Mouse (Mus musculus): ENCODE results near the gene Polg2.
"Not testable (repeated sequence)": the region's sequence is repeated elsewhere in the genome, so short reads cannot be mapped to it uniquely, and the experiment has no call there.

Polg2 gene

DNA sequence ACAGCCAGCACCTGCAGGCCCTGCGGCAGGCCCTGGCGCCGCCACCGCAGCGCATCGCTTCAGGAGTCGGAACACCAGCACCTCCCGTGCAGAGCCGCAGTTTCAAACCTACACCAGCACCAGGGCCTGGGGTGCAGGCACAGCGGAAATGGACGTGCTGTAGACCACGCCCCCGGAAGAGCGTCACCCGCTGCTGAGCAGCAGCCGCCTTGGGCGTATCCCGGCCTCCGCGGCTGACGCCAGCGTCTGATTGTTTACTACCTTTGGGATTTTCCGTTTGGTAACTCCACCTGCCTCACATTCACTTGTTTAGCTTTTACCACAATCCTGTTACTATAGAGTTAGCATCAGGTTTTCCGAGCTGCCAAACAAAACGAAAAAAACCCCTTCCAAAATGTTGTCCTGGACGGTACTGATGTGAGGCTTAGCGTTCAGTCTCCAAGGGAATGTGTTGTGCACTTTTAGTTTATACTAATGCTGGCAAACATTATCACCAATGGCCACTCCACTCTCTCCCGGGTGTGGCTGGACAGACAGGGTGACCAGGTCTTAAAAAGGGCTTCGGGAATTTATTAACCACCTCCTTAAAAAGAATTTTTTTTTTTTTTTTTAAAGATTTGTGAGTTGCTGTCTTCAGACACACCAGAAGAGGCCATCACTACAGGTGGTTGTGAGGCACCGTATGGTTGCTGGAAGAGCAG is at the start of gene Polg2:
TSS of gene Polg2 (minus strand) at position 150 of the 701 bp plus-strand sequence.
- peak; percentile 86 to 88 for DNase-seq (ENCODE audit: low spot score in 2 of 2)

DNA sequence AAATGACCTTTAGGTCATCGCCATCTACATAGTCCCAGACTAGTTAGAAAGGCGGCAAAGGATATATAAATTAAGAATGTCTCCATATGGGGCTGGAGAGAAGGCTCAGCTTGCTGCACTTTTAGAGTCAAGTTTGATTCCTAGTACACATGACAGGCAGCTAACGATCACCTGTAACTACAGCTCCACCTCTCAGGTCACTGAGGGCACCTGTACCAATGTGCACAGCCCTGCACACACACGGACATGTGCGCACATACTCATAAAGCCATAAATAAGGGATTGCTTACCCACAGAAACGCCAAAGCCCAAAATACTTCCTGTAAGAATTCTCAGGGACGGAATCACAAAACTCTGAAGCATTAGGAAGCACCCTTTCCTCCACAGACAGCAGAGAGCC is 48.7 kb upstream of the Polg2 start:
- DNase-seq (ENCODE audit: low spot score in 2 of 2): no peak

DNA sequence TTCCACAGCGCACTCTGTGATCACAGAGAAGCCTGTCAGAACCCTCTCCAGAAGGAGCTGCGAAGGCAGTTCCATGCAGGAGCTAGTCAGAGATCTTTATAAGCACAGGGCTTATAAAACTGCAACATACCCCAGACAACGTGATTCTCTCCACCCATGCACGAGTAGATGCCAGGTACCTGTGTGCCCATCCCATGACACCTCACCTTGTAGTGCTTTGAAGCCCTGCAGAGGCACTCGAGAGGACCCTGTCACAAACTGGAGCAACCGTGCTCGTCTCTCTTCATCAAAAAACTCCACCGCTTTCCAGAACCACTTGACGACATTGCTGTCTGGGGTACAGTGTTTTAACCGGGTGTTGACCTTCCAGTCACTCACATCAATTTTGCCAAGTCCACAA is 45.1 kb upstream of the Polg2 start:
- no peak for DNase-seq (ENCODE audit: low spot score in 2 of 2)

DNA sequence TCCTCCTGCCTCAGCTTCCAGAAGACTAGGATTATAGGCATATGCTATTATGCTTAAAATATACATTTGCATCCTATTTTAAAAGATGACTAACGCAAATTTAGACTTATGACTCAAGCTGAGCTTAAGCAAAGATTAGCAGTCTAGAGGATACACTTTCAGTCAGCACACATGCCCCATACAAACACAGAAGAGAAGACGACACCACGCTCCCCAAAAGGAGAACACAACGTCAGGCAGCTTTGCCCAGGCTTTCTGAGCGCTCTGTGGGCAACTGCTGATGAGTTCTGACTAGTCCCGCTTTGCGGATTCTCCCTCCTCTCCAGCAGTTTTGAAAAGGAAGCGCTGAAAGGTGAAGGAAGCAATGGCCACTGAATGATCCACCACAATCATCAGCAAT is 44.4 kb upstream of the Polg2 start:
- DNase-seq (ENCODE audit: low spot score in 2 of 2): no peak

DNA sequence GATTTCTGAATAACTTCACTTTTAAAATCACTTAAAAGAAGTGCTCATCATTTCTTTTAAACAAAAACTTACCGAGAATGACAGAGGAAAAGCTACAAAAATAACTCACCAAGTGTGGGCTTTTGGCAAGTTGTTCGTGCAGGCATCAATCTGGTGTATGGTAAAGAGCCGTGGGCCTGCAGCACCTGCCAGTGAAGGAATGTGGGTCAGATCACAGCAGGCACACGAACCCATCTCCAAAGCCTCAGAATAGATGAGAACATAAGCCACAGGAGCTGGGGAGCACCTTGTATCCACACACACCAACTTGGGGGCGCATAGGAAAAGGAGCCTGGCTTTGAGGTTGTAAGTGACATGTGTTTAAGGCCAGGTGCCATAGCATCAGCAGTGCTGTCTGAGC is 43.6 kb upstream of the Polg2 start:
- DNase-seq (ENCODE audit: low spot score in 2 of 2): no peak

DNA sequence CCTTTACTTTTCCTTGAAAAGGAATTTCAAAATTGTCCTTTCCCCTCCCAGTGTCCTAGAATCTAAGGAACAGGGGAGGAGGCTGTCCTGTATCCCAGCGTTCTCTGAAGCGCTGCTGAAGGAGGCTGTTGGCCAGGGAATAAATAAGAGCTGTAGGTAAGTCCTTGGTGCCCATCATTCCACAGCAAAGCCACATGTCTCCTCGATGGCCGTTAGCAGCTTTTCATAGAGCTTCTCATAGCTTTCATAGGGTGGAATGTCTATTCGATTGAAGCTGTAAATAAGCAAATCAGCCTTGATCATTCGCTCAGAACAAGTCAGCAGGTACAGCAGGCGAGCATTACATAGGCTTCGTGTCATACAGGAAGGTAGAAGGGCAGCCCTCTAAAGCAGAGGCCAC is 43.2 kb upstream of the Polg2 start:
- no peak for DNase-seq (ENCODE audit: low spot score in 2 of 2)

DNA sequence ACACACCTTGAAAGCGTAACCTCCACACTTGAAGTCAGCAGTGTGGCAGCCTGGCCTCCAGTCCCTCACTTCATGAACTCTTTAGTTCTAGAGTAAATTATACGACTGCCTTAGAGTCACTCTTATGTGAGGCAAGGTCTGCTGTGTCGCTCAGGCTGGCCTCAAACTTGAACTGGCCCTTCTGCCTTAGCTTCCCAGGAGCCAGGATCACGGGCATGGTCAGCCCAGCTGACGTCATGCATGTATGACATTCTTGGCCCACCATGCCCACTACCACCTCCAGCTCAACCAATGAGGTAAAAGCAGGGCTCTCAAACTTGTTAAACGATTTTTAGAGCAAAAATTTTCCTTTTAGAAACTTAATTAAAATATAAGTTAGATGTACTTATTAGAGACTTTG is 42.1 kb upstream of the Polg2 start:
- DNase-seq (ENCODE audit: low spot score in 2 of 2): no peak

DNA sequence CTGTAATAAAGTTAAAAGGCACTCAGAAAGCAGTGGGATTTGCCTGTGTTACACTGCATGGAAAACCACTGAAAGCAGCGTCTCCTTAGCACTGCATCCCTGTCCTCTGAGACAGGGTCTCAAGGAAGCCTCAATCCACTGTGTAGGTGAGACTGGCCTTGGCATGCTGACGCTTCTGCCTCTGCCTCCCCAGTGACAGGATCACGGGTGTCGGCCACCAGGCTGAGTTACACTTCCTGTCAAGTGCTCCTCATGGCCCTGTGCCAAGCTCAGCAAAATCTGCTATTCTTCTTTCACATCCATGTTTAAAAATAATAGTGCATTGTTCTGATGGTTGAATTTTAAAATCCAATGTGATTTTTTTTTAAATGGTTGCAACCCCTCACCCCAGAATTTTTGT is 41.6 kb upstream of the Polg2 start:
- DNase-seq (ENCODE audit: low spot score in 2 of 2): peak in 1 of 2 experiments; percentile 37

DNA sequence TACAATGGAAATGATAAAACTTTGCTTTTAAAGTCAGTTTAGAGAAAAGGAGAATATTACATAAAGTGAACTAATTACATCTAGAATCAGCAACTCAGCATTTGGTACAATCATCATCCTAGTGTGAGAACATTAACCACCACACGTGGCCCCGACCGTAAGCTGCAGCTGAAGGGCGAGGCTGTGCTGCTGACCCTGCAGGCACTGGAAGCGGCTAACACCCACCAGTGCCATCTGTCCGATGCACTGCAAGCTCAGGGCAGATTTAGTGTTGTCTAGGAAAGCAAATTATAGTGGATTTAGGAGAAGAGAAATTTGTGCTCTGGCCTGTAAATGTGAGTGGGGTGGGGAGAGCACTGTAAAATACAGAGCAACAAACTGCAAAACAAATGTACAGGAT is 40.9 kb upstream of the Polg2 start:
- no peak for DNase-seq (ENCODE audit: low spot score in 2 of 2)

DNA sequence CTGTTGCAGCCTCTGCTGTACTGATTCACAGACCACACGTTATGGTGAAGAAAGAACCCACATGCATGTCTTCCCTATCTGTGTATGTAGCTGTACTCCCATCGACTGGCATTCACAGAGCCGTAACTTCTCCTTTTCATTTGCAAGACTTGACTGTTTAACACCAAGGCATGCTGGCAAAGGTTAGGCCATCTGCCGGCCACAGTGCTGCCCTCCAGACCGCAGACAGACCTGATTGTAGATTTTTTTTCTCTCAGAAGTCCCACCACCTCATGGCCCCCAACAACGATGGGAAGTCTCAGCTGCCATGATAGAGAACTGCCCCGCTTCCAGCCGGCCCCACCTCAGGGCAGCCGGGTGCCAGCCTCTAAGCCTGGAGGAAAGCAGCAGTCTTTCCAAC is 40.3 kb upstream of the Polg2 start:
- DNase-seq (ENCODE audit: low spot score in 2 of 2): no peak

DNA sequence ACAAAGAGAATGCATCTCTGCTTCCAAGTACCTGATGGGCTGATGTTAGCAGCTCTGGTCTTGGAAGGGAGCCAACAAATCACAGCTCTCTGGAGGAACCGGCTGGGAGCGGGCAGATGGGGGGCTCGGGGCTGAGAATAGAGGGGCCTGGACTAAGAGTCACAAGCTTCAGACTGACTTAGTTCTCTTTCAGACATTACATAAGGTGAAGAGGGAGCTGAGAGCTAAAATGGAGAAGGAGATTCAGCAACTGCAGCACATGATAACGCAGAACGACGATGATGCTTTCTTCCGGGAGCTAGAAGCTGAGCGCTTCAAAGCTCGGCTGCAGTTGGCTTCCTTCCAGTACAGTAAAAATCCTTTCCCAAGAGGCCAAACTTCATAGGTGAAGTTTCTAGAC is 39.0 kb upstream of the Polg2 start:
- no peak for DNase-seq (ENCODE audit: low spot score in 2 of 2)

DNA sequence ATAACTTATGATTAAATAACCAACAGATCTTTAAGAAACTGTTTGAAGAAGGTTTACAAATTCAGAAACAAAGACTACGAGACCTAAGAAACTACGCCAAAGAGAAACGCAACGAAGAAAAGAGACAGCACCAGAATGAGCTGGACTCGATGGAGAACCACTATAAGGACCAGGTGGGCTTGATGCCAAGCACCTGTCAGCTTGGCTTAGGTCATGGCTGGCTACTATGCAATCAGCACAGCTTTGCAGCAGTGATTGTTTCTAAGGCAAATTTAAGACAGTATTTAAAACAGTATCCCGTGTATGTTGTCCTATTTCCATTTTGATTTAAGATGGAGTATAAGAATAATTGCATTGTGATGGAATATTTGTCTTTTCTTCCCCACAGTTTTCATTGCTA is 38.5 kb upstream of the Polg2 start:
- DNase-seq (ENCODE audit: low spot score in 2 of 2): no peak

DNA sequence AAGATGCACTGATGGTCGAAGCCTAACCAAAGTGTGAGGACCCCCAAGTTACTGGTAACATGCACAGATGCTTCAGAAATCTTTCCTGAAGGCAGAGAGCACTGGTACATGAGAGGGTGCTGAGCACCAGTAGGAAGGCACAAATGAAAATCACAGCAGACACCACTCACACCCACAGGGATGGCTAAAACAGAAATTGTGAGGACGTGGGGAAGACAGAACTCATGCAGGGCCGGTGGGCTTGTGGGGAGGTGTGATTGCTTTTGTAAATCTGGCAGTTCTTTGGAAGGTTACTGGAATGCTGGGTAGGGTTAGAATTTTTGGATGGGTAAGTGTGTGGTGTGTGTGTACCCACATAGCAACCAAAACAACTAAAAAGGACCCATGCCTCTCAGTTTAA is 37.8 kb upstream of the Polg2 start:
- no peak for DNase-seq (ENCODE audit: low spot score in 2 of 2)

DNA sequence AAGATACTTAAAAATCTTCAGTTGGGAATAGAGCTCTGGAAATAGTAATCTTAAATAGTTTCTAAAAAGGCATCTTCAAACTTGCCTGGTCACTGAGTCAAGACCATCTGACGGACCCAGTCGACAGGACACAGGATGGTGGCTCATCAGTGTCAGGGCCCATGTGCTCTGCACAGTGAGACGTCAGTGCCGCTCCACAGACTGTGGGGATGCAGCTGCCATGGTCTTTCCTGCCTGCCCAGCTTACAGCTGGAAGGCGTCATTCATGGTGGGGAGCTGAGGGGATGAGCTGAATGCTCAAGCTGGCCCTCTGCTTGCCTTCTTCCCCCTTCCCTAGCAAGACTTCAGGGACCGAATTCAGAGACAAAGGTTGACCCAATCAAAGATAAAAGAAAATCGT is 37.0 kb upstream of the Polg2 start:
- DNase-seq (ENCODE audit: low spot score in 2 of 2): no peak

DNA sequence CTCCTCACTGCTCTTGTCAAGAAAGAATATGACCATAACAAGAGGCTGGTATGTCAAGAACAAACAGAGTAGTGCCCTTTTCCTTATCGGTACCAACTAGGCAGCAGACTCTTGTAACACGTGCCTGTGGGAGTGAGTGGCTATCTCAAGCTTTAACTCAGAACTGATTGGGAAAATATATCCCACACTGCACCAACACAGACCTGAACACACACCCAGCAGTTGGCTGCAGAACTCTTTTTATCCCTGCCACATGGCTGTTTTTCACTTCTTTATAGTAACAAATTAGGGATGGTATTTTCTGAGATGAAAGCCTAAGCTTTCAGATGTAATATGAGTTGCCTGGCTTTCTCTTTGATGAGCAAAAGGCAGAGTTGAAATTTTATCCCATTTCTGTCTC is 36.4 kb upstream of the Polg2 start:
- no peak for DNase-seq (ENCODE audit: low spot score in 2 of 2)

DNA sequence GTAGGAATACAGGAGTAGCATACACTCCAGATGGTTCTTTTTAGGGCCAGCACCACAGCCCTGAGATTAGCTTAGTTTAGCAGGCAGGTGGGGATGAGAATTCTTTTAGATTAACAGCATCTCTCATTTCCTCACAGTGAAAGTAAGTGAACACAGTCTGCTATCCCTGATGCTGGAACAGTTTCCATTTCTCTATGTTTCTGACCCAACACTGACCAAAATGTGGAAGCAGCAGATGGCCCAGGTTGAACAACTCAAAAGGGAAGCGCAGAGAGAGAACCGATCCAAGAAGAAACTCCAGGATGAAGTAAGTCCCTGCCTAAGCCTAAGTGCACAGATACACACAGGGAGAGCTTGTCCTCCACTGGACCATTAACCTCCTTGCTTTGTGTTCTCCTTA is 36.0 kb upstream of the Polg2 start:
- DNase-seq (ENCODE audit: low spot score in 2 of 2): no peak

DNA sequence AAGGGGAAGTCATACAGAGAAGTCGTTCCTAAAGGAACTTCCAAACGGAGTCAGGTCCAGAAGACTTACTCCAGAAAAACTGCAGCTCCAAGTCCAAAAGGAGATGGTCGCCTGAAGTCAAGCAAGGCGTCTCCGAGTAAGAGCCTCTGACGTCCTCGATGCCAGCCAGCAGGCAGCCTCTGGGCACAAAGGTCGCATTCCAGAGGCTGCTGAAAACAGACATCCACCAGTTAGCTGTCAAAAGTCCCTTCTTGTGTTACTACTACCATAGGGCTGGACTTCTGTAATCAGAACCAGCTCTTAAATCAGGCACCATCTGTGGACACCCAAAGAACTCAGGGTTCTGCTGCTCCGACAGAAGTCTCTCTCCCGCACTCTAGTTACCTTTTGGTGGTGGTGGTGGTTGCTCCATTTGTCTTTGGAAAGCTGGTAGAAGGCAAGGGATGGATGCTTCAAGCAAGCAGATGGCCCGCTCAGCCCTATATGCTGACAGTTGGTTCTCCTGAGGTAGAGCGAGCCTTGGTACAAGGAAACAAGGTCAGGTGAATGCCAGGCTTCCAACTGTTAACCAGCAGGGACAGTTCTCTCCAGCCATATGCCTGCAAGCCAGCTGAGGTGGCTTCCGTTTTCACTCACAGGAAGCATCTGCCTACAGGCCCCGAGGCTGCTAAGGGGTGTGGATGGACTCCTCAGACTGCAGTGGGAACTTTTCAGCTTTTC is 35.4 kb upstream of the Polg2 start:
- no peak for DNase-seq (ENCODE audit: low spot score in 2 of 2)

DNA sequence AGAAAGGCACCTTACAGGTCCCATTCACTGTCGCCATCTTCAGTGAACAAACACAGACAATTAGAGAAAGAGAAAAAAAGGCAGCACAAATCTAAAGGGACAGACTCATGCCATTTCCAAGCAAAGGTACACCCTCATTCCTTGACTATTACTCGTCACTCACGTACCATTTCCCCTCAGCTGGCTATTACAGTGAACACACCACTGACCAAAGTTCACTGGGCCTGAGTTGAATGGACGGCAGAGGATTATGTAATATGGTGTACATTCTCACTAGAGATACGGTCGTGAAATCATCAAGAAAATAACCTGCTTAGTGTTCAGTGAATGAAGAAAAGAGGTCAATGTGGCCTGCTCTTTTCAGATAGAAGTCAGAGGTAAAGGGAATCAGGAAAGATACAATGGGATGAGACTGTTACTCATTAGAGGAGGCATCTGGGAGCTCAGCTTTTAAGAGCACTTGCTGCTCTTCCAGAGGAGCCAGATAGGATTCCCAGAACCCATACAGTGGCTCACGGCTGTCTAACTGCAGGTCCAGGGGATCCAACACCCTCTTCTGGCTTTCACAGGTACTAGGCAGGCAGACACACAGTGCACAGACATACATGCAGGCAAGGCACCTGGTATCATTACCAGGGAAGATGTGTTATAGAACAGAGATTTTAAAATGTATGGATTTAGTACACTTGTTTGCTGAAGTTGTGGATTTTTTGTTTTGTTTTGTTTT is 33.2 kb upstream of the Polg2 start:
- no peak for DNase-seq (ENCODE audit: low spot score in 2 of 2)

DNA sequence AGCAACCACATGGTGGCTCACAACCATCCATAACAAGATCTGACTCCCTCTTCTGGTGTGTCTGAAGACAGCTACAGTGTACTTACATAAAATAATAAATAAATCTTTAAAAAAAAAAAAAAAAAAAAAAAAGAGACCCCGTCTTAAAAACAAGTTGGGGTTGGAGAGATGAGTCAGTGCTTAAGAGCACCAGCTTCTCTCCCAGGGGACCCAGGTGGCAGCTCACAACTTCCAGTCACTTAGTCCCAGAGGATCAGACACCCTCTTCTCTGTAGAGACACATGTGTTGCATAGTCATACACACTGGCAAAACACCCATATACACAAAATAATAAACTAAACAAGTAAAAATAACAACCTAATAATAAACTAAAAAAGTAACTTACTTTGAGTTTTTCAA is 28.1 kb upstream of the Polg2 start:
- DNase-seq (ENCODE audit: low spot score in 2 of 2): not testable (repeated sequence)

DNA sequence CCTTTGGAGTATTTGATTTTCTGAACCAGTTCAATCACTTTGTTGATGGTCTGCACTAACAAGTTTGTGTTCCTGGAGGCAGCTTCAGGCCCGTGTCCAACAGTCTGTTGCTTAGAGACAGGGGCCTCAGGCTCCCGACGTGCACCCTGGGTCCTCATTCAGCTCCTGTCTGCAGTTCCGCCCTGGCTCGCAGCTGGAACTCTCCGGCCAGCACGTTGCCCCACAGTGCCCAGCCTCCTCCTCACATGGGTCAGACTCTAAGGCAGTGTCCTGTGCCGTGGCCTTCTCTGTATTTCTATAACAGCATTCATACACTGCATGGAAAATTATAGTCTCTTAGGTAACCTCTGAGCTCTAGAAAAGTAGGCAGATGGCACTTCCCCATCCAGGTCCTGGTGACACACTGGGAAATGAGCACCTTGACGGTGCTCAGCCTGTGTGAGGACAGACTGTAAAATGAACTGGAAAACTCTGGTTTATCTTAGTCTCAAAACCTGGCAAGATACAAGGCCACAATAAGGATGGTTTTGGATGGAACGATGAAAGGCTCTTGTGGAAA is 22.8 kb upstream of the Polg2 start:
- DNase-seq (ENCODE audit: low spot score in 2 of 2): no peak

DNA sequence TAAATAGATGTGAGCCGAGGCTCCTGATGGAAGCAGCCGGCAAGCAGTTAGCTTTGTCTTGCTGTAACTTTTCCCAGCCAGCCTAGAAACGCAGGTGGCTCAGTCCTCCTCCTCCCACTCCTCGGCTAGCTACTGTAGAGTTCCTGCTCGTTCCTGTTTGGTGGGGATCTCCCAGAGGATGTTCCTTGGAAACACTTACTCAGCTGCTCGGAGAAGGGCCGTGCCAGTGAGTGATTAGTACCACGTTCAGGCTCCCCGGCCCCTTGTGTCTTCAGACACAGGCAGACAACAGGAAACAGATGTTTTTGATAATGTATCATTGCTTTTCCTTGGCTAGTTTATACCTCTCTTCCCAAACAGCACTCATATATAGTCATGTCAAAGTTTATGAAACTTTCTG is 16.3 kb upstream of the Polg2 start:
- no peak for DNase-seq (ENCODE audit: low spot score in 2 of 2)

DNA sequence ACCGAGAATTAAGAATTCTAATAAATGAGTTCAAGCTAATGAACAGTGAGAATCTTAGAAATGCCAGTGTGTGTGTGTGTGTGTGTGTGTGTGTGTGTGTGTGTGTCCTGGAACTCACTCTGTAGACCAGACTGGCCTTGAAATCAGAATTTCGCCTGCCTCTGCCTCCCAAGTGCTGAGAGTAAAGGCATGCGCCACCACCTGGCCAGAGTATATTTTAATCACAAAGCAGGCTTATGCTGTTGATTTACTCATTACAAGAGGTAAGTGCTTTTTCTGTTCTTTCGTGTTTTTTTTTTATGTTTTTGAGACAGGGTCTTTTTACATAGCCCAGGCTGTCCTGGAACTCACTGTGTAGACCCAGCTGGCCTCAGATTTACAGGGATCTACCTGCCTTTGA is 14.5 kb upstream of the Polg2 start:
- no peak for DNase-seq (ENCODE audit: low spot score in 2 of 2)

DNA sequence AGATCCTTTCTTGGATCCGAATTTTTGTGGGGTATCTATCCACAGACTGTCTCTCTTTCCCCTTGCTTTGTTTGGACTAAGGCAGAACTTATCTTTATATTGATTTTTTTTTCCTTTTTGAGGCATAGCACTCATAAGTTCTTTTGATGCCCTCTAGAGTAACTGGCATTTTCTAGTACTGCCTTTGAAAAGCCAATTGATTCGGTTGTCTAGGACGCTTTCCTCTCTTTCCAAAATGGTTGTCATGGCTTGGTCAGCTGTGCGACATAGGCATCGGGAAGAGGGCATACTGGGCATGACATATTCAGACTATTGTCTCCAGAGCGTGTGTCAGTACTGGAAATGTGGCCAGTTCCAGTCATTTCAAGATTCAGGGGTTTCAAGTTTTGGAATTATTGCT is 10.3 kb upstream of the Polg2 start:
- DNase-seq (ENCODE audit: low spot score in 2 of 2): no peak

Data from urinary bladder, postnatal 4 days (tissue).